Mouse (Mus musculus): ENCODE results near the gene Ccdc167.

Ccdc167 gene

GRCm38 (mm10) chr17:29716732-29717445 is at the start of gene Ccdc167:
Ccdc167 (minus strand) TSS chr17:29717044.
- peak; percentile 96 for DNase-seq

GRCm38 (mm10) chr17:29765380-29765779 is 48.5 kb upstream of the Ccdc167 start:
- DNase-seq: no peak

- DNase-seq: peak; percentile 78
These were observed 45.7 kb upstream of the Ccdc167 start for GRCm38 (mm10) chr17:29762551-29762950.

- peak; percentile 37 for DNase-seq
These were observed 45.1 kb upstream of the Ccdc167 start for GRCm38 (mm10) chr17:29761938-29762337.

- no peak for DNase-seq
These were observed 43.8 kb upstream of the Ccdc167 start for GRCm38 (mm10) chr17:29760404-29761375.

GRCm38 (mm10) chr17:29759963-29760362 is 43.1 kb upstream of the Ccdc167 start:
- DNase-seq: no peak

- no peak for DNase-seq
These were observed 39.5 kb upstream of the Ccdc167 start for GRCm38 (mm10) chr17:29756381-29756780.

GRCm38 (mm10) chr17:29754510-29754909 is 37.7 kb upstream of the Ccdc167 start:
- DNase-seq: no peak

GRCm38 (mm10) chr17:29747466-29747865 is 30.6 kb upstream of the Ccdc167 start:
- DNase-seq: no peak

- peak; percentile 47 for DNase-seq
These were observed 21.3 kb upstream of the Ccdc167 start for GRCm38 (mm10) chr17:29737849-29738804.

- no peak for DNase-seq
These were observed 19.7 kb upstream of the Ccdc167 start for GRCm38 (mm10) chr17:29736448-29737014.

GRCm38 (mm10) chr17:29732522-29732921 is 15.7 kb upstream of the Ccdc167 start:
- DNase-seq: no peak

GRCm38 (mm10) chr17:29731953-29732325 is 15.1 kb upstream of the Ccdc167 start:
- no peak for DNase-seq

- no peak for DNase-seq
These were observed 14.6 kb upstream of the Ccdc167 start for GRCm38 (mm10) chr17:29731266-29731952.

GRCm38 (mm10) chr17:29730510-29731265 is 13.8 kb upstream of the Ccdc167 start:
- DNase-seq: no peak

GRCm38 (mm10) chr17:29728082-29728481 is 11.2 kb upstream of the Ccdc167 start:
- peak; percentile 58 for DNase-seq

GRCm38 (mm10) chr17:29725027-29725620 is 8.3 kb upstream of the Ccdc167 start:
- no peak for DNase-seq

- DNase-seq: no peak
These were observed 7.8 kb upstream of the Ccdc167 start for GRCm38 (mm10) chr17:29724610-29725009.

- DNase-seq: no peak
These were observed 4.0 kb upstream of the Ccdc167 start for GRCm38 (mm10) chr17:29720755-29721365.
